In the genomic region with DNA sequence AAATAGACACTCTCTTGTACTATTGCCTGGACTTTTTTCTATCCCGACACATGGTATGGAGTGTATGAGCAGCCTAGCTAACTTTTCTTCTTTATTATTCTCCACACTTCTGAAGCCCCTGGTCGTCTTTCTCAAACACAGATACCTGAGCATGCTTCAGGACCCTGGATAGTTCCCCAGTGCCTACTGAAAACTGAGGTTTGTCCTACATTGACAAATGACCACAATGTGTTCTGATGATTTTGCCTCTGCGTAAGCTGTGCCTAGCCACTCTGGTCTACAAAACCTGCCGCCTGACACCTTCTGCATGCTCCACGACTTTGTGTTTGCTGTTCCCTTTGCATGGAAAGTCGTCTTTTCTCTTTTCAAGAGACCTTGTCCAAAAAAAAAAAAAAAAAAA, we compare ENCODE assay signal across 11 mouse cellular contexts. TPM values are rescaled to one million over a fixed set of nuclear protein-coding genes. Genes with fewer than 3 reads are reported as not detected.
DNase-seq lines count a peak whose midpoint lies in the region; ATAC-seq lines count a peak whose summit lies in the region.
"Had no signal": no experiment of that assay in that cellular context is flagged by ENCODE, and none has a peak within 500 bp of the region (broad histone marks: within the 10 kb centered on the region; RNA-seq: fewer than 3 reads in every experiment).

No protein-coding gene starts in this region.

- H3K27me3 ChIP-seq in intestine, embryonic 14.5 days (replicated peaks; ENCODE audit: control insufficient read depth, insufficient read depth, low read length): no peaks in the 10 kb centered on the region
- H3K27me3 ChIP-seq in intestine, embryonic 16.5 days (replicated peaks; ENCODE audit: control insufficient read depth, insufficient read depth, low read length): no peaks in the 10 kb centered on the region
- no peaks in the 10 kb centered on the region for H3K27me3 ChIP-seq in embryonic facial prominence, embryonic 11.5 days (ENCODE audit: control insufficient read depth, insufficient read depth, low read length)
- H3K27me3 ChIP-seq: liver, embryonic 15.5 days had no signal

- no peaks in the 10 kb centered on the region for H3K9me3 ChIP-seq in intestine, embryonic 14.5 days (ENCODE audit: control insufficient read depth, low read length)
- H3K9me3 ChIP-seq in intestine, embryonic 16.5 days (ENCODE audit: control insufficient read depth, low read length): no peaks in the 10 kb centered on the region
- H3K9me3 ChIP-seq in embryonic facial prominence, embryonic 11.5 days (replicated peaks; ENCODE audit: control insufficient read depth, low read length): no peaks in the 10 kb centered on the region
- H3K9me3 ChIP-seq: liver, embryonic 15.5 days had no signal

- WGBS in intestine, embryonic 14.5 days: 43% methylated on average over 6 of the region's 6 CpGs
- 46% methylated on average over 6 of the region's 6 CpGs for WGBS in intestine, embryonic 16.5 days
- WGBS in embryonic facial prominence, embryonic 11.5 days: 52% methylated on average over 6 of the region's 6 CpGs

- ATAC-seq in intestine, embryonic 14.5 days (replicated peaks; ENCODE audit: low FRiP score, low TSS enrichment, low read depth): no peak
- no peak for ATAC-seq in intestine, embryonic 16.5 days
- no peak for ATAC-seq in embryonic facial prominence, embryonic 11.5 days (replicated peaks; ENCODE audit: insufficient number of reproducible peaks, low FRiP score, low TSS enrichment, low read depth)
- ATAC-seq in monocyte, adult 5-6 weeks (replicated peaks; ENCODE audit: insufficient number of reproducible peaks, low FRiP score, low TSS enrichment, poor library complexity, severe bottlenecking): no peak
- ATAC-seq in erythroid progenitor cell, adult 5-6 weeks (replicated peaks; ENCODE audit: low FRiP score, poor library complexity, severe bottlenecking): no peak

- H3K4me3 ChIP-seq in intestine, embryonic 14.5 days (ENCODE audit: low read depth, low read length): no peak overlapping the region
- no peak overlapping the region for H3K4me3 ChIP-seq in intestine, embryonic 16.5 days (ENCODE audit: low read length)
- H3K4me3 ChIP-seq in embryonic facial prominence, embryonic 11.5 days (ENCODE audit: low read depth, low read length): no peak overlapping the region
- H3K4me3 ChIP-seq: liver, embryonic 15.5 days had no signal

- no peak overlapping the region for H3K9ac ChIP-seq in intestine, embryonic 14.5 days (ENCODE audit: low read length)
- H3K9ac ChIP-seq in intestine, embryonic 16.5 days (ENCODE audit: low read depth, low read length): no peak overlapping the region
- H3K9ac ChIP-seq in embryonic facial prominence, embryonic 11.5 days (replicated peaks; ENCODE audit: low read length): no peak overlapping the region
- H3K9ac ChIP-seq: liver, embryonic 15.5 days had no signal

- H3K4me1 ChIP-seq in intestine, embryonic 14.5 days (replicated peaks; ENCODE audit: control insufficient read depth, insufficient read depth, low read length): no peaks in the 10 kb centered on the region
- H3K4me1 ChIP-seq in intestine, embryonic 16.5 days (ENCODE audit: control insufficient read depth, insufficient read depth, low read length): no peaks in the 10 kb centered on the region
- H3K4me1 ChIP-seq in embryonic facial prominence, embryonic 11.5 days (ENCODE audit: control insufficient read depth, insufficient read depth, low read length): no peaks in the 10 kb centered on the region
- H3K4me1 ChIP-seq: liver, embryonic 15.5 days had no signal

- H3K27ac ChIP-seq in intestine, embryonic 14.5 days (ENCODE audit: low read depth): no peak overlapping the region
- no peak overlapping the region for H3K27ac ChIP-seq in intestine, embryonic 16.5 days (ENCODE audit: low read length)
- H3K27ac ChIP-seq in embryonic facial prominence, embryonic 11.5 days (replicated peaks; ENCODE audit: low read depth, low read length): no peak overlapping the region
- H3K27ac ChIP-seq: liver, embryonic 15.5 days had no signal

- H3K36me3 ChIP-seq in intestine, embryonic 14.5 days (ENCODE audit: control insufficient read depth, insufficient read depth, low read length): no peaks in the 10 kb centered on the region
- H3K36me3 ChIP-seq in intestine, embryonic 16.5 days (ENCODE audit: control insufficient read depth, insufficient read depth, low read length): no peaks in the 10 kb centered on the region
- no peaks in the 10 kb centered on the region for H3K36me3 ChIP-seq in embryonic facial prominence, embryonic 11.5 days (replicated peaks; ENCODE audit: control insufficient read depth, insufficient read depth, low read depth, low read length)
- H3K36me3 ChIP-seq: G1E; liver, embryonic 15.5 days had no signal

- H3K4me2 ChIP-seq in intestine, embryonic 14.5 days (ENCODE audit: low read length): no peak overlapping the region
- no peak overlapping the region for H3K4me2 ChIP-seq in intestine, embryonic 16.5 days (ENCODE audit: low read depth, low read length)
- no peak overlapping the region for H3K4me2 ChIP-seq in embryonic facial prominence, embryonic 11.5 days (ENCODE audit: low read depth, low read length)
- H3K4me2 ChIP-seq: liver, embryonic 15.5 days had no signal

- DNase-seq in intestine, embryonic 14.5 days (ENCODE audit: low spot score): peak; percentile 70
- peak; percentile 20 for DNase-seq in urinary bladder, postnatal 25 days (ENCODE audit: low spot score)
- DNase-seq in urinary bladder, adult 18-20 months (ENCODE audit: low spot score in 2 of 2): no peak
- peak; percentile 80 for DNase-seq in embryonic facial prominence, embryonic 11.5 days (ENCODE audit: low spot score)
- DNase-seq in urinary bladder, postnatal 4 days (ENCODE audit: low spot score in 2 of 2): no peak
- DNase-seq: thymus, adult 2 months had no signal

RNA-seq across cellular contexts. Expression of a gene that starts 41.2 kb away (rescaled TPM):
- not detected in 2 replicates for polyA plus RNA-seq in intestine, embryonic 14.5 days (2014; fragmentation: Nextera tagmentation; extraction: Ambion mirVana)
- polyA plus RNA-seq in intestine, embryonic 16.5 days (2015; fragmentation: Nextera tagmentation; extraction: Ambion mirVana): not detected in 2 replicates
- 0.63 and 0.89 TPM in 2 replicates for polyA plus RNA-seq in embryonic facial prominence, embryonic 11.5 days (2014; fragmentation: Nextera tagmentation; extraction: Ambion mirVana)
- total RNA-seq in monocyte, adult 5-6 weeks (2017): not detected in 3 replicates
- total RNA-seq in erythroid progenitor cell, adult 5-6 weeks (2015; ENCODE audit: low replicate concordance): not detected in 2 replicates
- not detected in 2 replicates for total RNA-seq in erythroid progenitor cell, adult 5-6 weeks (2017; ENCODE audit: low replicate concordance)
- polyA plus RNA-seq: G1E; liver, embryonic 15.5 days; thymus, adult 2 months had no signal

Comparison
In these comparisons a context has a peak if more than half of its experiments do, and no peak if none do; other contexts are left out.
1. DNase-seq: peak in intestine, embryonic 14.5 days (single experiment), urinary bladder, postnatal 25 days (single experiment) and embryonic facial prominence, embryonic 11.5 days (single experiment); none in urinary bladder, adult 18-20 months (0 of 2) and urinary bladder, postnatal 4 days (0 of 2).